Mouse (Mus musculus): Measurements from ENCODE around the gene Gsk3a. TPM values are rescaled to one million over a fixed set of nuclear protein-coding genes. Genes with fewer than 3 reads are reported as not detected.

Gene Gsk3a
- polyA plus RNA-seq, 1 experiment from 2014 or later: 11.9 TPM

DNA sequence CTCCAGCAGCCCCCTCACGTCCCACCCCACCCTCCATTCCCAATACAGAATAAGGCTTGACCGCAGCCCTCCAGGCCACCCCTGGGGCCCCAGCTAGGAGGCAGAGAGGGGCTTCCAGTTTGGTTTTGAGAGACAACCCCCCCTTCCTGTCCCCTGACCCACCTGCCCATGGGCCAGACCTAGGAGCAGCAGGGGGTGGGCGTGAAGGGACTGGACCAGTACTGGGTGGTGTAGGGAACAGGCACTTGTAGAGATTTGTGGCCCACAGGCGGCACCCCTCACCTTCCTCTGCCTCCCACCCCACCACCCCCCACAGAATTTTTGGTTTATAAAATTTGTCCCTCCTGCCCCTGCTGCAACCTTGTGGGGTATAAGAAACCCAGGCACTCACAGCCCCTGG is 5.7 kb upstream of the Gsk3a start:
- Histone ChIP-seq H3K27ac (no peak overlapping the region; the same call in 1 of the 2 replicates), H3K36me3 (peaks cover 53% of the 10 kb centered on the region), H3K9me3 (no peaks in the 10 kb centered on the region), H3K4me3 (no peak overlapping the region), H3K4me1 (peaks cover 58% of the 10 kb centered on the region), H3K27me3 (no peaks in the 10 kb centered on the region), H3K9ac (no peak overlapping the region), H3K4me2 (replicated peaks) (no peak overlapping the region)
- no peak for ATAC-seq (ENCODE audit: low FRiP score, low read depth)
- WGBS: 95% methylated on average over 4 of the region's 4 CpGs

DNA sequence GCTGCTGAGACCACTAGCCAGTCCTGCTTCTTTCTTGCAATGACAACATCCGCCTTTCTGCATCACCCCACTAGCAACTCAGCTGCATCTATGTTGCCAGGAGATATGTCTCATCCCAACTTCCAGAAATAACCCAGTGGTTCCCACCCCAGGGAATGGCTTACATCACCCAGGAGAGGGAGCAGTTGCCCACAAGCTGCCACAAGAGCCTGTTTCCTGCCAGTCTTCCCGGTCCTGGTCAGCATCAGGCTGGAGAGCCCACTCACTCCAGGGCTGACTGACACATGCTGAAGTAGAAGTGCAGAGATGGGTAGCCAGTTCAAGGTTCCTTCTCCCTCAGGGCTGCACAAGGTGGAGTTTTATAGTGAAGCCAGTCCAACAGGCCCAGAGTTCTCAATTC is 3.4 kb upstream of the Gsk3a start:
- Histone ChIP-seq H3K27me3 (no peaks in the 10 kb centered on the region), H3K36me3 (peaks cover 48% of the 10 kb centered on the region)
- ATAC-seq (ENCODE audit: low FRiP score, low read depth): no peak

DNA sequence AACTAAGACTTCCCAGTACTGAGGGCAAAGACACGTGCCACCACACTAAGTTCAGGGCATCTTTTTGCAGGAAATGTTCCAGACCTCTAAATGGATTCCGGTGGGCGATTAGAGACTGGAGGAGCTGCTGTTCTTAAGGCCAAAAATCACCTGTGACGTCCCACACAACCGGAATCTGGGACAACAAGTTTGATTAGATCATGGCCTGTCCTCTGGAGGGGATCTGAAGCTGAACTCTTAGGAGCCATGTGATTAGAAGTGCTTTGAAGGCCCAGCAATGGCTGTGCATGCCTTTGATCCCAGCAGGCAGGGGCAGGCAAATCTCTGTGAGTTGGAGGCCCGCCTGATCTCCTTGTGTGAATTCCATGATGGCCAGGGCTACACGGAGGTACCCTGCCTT is 3.0 kb upstream of the Gsk3a start:
- ATAC-seq (ENCODE audit: low FRiP score, low read depth): no peak
- H3K9ac ChIP-seq: no peak overlapping the region
- H3K27ac ChIP-seq: peak overlapping the region; percentile 40; the same call in 1 of the 2 replicates
- no peak overlapping the region for H3K4me3 ChIP-seq
- no peaks in the 10 kb centered on the region for H3K27me3 ChIP-seq
- WGBS: 59% methylated on average over 7 of the region's 7 CpGs
- peaks cover 45% of the 10 kb centered on the region for H3K36me3 ChIP-seq
- H3K4me2 ChIP-seq (replicated peaks): no peak overlapping the region
- no peaks in the 10 kb centered on the region for H3K9me3 ChIP-seq
- H3K4me1 ChIP-seq: peaks cover 44% of the 10 kb centered on the region

More for the DNA sequence above, 3.4 kb upstream of the Gsk3a start:
- peak overlapping the region; percentile 40; the same call in 1 of the 2 replicates for H3K27ac ChIP-seq
- H3K9ac ChIP-seq: no peak overlapping the region
- H3K4me1 ChIP-seq: peaks cover 44% of the 10 kb centered on the region
- 32% methylated on average over 2 of the region's 2 CpGs for WGBS
- H3K4me3 ChIP-seq: no peak overlapping the region
- no peak overlapping the region for H3K4me2 ChIP-seq (replicated peaks)
- no peaks in the 10 kb centered on the region for H3K9me3 ChIP-seq

DNA sequence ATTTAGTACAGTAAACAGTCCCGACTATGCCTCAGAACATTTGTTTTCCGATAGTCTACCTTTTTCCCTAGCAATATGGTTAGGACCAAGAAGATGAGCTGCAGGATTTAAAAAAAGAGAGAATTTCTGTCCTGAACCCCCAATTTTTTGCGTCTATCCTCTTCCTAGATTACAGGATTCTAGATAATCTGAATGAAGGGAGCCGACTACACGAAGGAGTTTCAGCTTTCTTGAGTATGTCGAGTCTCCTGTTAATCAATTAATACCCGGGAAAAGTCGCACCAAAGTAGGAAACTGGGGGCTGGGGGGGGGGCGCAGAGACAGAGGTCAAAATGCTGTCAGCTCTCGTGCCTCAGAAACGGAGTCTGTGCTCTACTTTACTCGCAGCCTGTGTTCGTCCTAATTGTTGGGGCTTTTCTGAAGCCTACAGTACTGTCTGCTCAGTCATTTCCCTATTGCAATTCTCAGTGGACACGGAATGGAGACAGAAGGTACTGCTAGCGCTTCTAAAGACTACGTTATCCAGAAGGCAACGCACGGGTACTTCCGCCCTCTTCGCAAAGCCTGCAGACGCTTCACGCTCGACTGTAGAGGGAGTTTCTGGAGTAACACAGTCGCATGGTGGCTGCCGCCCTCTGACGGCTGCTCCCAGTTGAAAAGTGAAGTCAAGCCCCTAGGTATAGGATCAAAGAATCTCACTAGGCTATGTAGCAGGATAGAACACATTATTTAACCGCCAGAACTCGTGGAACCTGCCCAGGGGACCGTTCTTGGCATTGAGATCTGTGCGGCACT is 1.4 kb upstream of the Gsk3a start:
- WGBS: 2% methylated on average over 30 of the region's 30 CpGs
- H3K27ac ChIP-seq: peak overlapping the region; percentile 79
- H3K27me3 ChIP-seq: no peaks in the 10 kb centered on the region
- H3K4me2 ChIP-seq (replicated peaks): peak overlapping the region; percentile 84
- H3K9me3 ChIP-seq: no peaks in the 10 kb centered on the region
- peaks cover 41% of the 10 kb centered on the region for H3K4me1 ChIP-seq
- peaks cover 45% of the 10 kb centered on the region for H3K36me3 ChIP-seq
- peak overlapping the region; percentile 50 for H3K9ac ChIP-seq
- ATAC-seq (ENCODE audit: low FRiP score, low read depth): peak; percentile 46
- peak overlapping the region; percentile 95 for H3K4me3 ChIP-seq

DNA sequence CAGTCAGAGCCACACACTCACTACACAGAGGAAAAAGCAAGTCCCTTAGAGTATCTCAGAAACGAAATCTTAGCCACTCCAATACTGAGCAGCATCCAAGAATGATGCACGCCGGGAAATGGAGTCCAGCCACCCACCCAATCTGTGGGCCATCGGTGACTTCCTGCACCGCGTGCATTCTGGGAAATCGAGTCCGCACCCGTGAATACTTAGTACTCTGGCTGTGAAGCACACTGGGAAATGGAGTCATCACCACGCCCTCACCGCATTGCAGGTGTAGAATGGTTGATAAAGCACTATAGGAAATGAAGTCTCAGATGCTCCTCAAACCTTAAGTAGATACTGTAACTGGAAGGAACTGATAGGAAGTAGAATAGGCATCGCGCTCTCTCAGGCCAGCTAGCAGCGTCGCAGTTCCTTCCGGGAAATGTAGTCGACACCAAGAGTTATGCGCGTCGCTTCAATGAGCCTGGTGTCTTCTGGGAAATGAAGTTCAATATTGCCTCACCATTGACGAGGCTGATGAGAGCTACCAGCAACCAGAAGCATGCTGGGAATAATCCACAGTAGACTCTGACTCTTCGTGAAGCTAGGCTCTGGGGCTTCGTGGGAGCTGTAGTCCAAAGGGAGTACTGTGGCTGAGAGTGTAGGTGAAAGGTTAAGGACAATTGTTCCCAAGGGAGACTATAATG is 510 bp upstream of the Gsk3a start:
- WGBS: 0% methylated on average over 23 of the region's 23 CpGs
- no peaks in the 10 kb centered on the region for H3K27me3 ChIP-seq
- peaks cover 45% of the 10 kb centered on the region for H3K36me3 ChIP-seq
- no peaks in the 10 kb centered on the region for H3K9me3 ChIP-seq
- H3K27ac ChIP-seq: peak overlapping the region; percentile 79
- H3K9ac ChIP-seq: peak overlapping the region; percentile 99; the same call in 1 of the 2 replicates
- peak overlapping the region; percentile 95 for H3K4me3 ChIP-seq
- H3K4me2 ChIP-seq (replicated peaks): peak overlapping the region; percentile 84
- ATAC-seq (ENCODE audit: low FRiP score, low read depth): peak; percentile 92
- H3K4me1 ChIP-seq: peaks cover 41% of the 10 kb centered on the region

DNA sequence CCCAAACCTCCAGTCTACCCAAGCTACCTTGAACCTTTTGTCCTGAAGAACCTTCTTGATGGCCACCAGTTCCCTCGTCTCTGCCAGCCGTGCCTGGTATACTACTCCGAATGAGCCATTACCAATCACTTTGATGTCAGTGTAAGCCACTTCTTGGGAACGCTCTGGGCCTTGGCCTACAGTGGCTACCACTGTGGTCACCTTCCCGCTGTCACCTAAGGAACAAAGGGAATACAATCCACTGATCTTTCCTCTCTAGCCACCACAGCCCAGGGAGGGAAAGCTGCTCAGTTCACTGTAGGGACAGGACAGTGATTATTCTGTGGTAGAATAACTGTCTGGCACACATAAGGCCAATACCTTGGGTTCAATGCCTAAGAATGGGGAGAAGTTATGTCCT is 2.1 kb downstream of the Gsk3a start:
- no peak for ATAC-seq (ENCODE audit: low FRiP score, low read depth)
- Histone ChIP-seq H3K36me3 (peaks cover 52% of the 10 kb centered on the region), H3K4me2 (replicated peaks) (0 out of 2 replicates have a peak overlapping the region, but pooled peaks have one; percentile 84), H3K4me3 (peak overlapping the region; percentile 95; the same call in 1 of the 2 replicates), H3K9ac (peak overlapping the region; percentile 99; the same call in 1 of the 2 replicates), H3K4me1 (peaks cover 38% of the 10 kb centered on the region), H3K9me3 (no peaks in the 10 kb centered on the region), H3K27me3 (no peaks in the 10 kb centered on the region), H3K27ac (no peak overlapping the region)
- 84% methylated on average over 5 of the region's 5 CpGs for WGBS

DNA sequence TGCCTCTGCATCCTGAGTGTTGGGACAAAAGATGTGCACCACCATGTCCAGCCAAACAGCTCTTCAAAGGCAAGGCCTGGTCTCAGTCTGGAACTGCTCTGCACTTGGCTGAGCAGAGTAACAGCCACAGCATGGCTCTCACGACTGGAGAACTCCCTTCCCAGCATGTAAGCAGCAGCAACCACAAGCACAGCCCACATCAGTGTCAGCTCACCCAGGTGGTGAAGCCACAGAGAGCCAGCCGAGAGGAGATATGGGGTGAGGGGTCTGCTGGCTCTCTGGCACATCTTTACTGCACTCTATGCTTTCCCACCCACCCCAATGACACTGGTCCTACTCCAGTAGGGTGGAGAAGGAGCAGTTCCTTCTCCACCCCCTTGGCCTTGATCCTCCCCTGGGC is 4.6 kb downstream of the Gsk3a start:
- H3K27me3 ChIP-seq: no peaks in the 10 kb centered on the region
- no peaks in the 10 kb centered on the region for H3K9me3 ChIP-seq
- H3K4me3 ChIP-seq: no peak overlapping the region
- no peak overlapping the region for H3K9ac ChIP-seq
- no peak for ATAC-seq (ENCODE audit: low FRiP score, low read depth)
- H3K4me2 ChIP-seq (replicated peaks): no peak overlapping the region
- H3K27ac ChIP-seq: no peak overlapping the region
- peaks cover 76% of the 10 kb centered on the region for H3K36me3 ChIP-seq
- 77% methylated on average over 2 of the region's 2 CpGs for whole genome bisulfite sequencing
- H3K4me1 ChIP-seq: peaks cover 26% of the 10 kb centered on the region

DNA sequence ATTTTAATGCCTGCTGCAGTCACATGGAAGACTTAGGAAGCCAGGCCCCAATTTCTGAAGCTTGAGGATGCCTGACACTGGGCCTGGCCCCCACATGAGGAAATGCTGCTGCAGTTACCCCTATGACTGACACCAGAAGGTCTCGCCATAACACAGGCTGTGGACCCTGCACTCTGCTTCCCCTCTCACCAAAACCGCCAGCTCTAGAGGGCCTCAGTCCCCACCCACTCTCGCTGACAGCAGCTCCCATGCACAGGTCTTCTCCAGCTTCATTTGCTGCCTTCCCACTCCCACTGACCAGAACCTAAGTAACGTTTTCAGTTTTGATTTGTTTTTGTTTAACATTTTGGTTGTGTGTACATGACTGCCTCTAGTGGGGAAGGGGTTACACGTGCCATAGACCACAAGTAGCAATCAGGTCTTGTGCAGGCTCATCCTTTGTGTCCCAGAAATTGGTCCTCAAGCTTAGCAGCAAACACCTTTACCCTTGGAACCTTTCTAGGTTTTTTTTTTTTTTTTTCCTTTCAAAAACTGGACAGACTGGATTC is 5.5 kb downstream of the Gsk3a start:
- Histone ChIP-seq H3K36me3 (peaks cover 85% of the 10 kb centered on the region), H3K4me3 (no peak overlapping the region), H3K27ac (no peak overlapping the region), H3K9ac (no peak overlapping the region), H3K4me1 (peaks cover 26% of the 10 kb centered on the region), H3K27me3 (no peaks in the 10 kb centered on the region), H3K9me3 (no peaks in the 10 kb centered on the region), H3K4me2 (replicated peaks) (no peak overlapping the region)
- no peak for ATAC-seq (ENCODE audit: low FRiP score, low read depth)
- 64% methylated on average over 5 of the region's 5 CpGs for WGBS

DNA sequence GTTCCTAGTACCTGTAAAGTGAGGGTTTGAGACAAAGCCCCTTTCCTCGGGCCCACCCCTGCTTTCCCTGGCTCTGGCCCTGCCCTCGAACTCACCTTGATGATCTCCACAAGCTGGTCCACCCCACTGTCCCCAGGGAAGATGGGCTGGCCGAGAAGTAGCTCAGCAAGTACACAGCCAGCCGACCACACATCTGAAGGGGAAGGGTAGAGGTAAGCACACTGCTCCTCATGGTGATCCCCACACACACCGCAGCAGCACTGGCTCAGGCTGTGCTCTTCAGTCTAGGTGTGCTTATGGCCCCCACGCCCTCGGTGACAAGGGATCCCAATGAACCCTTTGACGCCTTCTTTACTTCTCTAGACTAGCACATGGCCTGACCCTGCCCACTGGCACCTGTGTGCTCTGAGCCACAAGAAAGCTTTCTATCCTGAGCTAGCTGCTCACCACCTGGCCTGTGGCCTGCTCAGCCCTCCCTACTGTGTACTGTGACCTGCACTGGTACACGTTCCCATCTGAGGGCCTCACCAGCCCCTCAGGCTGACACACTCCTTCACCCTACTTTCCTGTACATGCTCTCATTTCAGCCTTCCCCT is 6.9 kb downstream of the Gsk3a start:
- Histone ChIP-seq H3K4me1 (peaks cover 15% of the 10 kb centered on the region), H3K9ac (no peak overlapping the region), H3K4me2 (replicated peaks) (no peak overlapping the region), H3K4me3 (no peak overlapping the region), H3K9me3 (no peaks in the 10 kb centered on the region), H3K27me3 (no peaks in the 10 kb centered on the region), H3K36me3 (peaks cover 99% of the 10 kb centered on the region), H3K27ac (no peak overlapping the region)
- WGBS: 86% methylated on average over 9 of the region's 9 CpGs
- ATAC-seq (ENCODE audit: low FRiP score, low read depth): no peak

DNA sequence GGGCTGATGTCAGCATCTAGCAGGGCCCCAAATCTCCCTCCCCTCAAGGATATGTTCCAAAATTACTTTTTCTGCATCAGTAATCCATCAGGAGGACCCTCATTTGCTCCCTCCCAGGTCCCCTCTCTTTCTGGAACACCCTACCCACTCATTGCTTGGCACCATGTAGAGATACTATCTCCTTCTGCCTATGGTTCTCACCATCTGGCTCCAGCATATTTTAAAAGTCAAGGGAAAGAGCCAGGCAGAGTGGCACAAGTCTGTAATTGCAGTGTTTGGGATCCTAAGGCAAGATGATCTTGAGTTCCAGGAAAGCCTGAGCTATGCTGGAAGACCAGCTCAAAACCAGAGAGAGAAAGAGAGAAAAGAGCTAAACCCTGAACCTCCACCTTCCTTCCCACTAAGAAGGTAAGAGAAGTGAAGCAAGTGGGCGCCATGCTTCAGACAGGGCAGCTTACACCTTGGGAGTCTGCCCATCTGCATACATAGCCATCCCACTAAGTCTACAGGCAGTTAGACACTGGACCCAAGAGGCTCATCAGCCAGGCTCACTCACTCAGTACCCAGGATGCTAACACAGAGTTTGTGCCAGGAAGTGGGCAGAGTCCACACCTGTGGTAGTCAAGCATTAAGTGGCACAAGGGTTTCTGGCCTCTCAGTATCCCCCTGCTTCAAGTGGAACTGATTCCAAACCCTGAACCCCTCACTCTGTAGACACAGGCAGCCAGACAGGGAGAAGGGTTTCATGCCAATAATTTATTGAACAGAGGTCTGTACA is 9.9 kb downstream of the Gsk3a start:
- no peak for ATAC-seq (ENCODE audit: low FRiP score, low read depth)
- H3K36me3 ChIP-seq: peaks cover 94% of the 10 kb centered on the region
- H3K4me2 ChIP-seq (replicated peaks): no peak overlapping the region
- H3K27me3 ChIP-seq: no peaks in the 10 kb centered on the region
- H3K4me1 ChIP-seq: peaks cover 1% of the 10 kb centered on the region
- H3K9ac ChIP-seq: no peak overlapping the region
- WGBS: 100% methylated on average over 1 of the region's 1 CpGs
- no peak overlapping the region for H3K27ac ChIP-seq
- H3K4me3 ChIP-seq: no peak overlapping the region
- H3K9me3 ChIP-seq: no peaks in the 10 kb centered on the region

DNA sequence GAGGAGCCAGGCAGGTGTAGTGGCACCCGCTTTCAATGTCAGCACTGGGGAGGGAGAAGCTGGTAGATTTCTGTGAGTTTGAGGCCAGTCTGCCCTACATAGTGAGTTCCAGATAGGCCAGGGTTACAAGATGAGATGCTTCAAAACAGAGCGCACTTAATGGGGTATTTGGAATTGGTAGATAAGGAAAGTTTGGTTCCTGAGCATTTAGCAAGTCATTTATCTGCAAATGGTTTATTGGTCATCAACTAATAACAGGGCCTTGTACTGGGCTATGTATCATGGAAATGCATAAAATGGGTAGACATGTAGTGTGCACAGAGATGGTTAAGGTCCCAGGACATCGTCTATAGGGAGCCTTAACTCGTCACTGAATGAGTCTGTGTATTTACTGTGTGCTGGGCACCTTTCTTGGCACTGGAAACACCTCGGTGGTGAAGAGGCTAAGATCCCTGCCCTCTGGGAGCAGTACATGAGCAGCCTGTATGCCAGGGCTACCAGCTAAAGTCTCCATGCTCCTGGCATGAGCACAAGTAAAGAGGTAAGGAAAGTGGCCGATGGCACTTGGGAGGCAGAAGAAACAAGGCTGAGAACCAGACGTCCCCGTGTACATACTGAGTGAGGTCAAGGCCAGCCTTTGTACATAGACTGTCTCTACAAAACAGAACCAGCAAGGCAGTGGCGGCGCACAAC is 15.2 kb downstream of the Gsk3a start:
- ATAC-seq (ENCODE audit: low FRiP score, low read depth): no peak
- Histone ChIP-seq H3K9ac (peak overlapping the region; percentile 85), H3K4me1 (peaks cover 31% of the 10 kb centered on the region), H3K27ac (no peak overlapping the region), H3K36me3 (peaks cover 41% of the 10 kb centered on the region), H3K9me3 (no peaks in the 10 kb centered on the region), H3K4me3 (peak overlapping the region; percentile 76), H3K27me3 (no peaks in the 10 kb centered on the region), H3K4me2 (replicated peaks) (peak overlapping the region; percentile 94)
- WGBS: 82% methylated on average over 10 of the region's 10 CpGs

All from limb, embryonic 13.5 days (tissue).